Mouse (Mus musculus): Measurements from ENCODE around the gene Ctf1. TPM values are rescaled to one million over a fixed set of nuclear protein-coding genes. Genes with fewer than 3 reads are reported as not detected.
"Not testable (repeated sequence)": the region's sequence is repeated elsewhere in the genome, so short reads cannot be mapped to it uniquely, and the experiment has no call there.

Gene Ctf1
- polyA plus RNA-seq, 1 experiment from 2014 or later, result 2.8 TPM

DNA sequence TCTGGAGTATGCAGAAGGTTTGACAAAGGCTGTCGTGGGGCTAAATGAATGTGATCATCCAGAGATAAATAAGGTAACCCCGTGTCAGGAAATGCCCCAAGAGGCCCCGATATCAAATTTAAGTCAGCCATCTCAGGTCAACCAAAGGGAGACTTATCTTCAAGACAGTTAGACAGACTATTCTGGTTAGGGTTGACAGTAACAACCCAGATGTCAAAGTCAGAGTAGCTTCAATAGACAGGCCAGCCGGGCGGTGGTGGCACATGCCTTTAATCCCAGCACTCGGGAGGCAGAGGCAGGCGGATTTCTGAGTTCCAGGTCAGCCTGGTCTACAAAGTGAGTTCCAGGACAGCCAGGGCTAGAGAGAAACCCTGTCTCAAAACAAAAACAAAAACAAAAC lies 18.8 kb upstream of the Ctf1 start:
- ATAC-seq (ENCODE audit: insufficient read depth); H3K4me3 ChIP-seq (replicated peaks); H3K4me2 ChIP-seq; H3K9ac ChIP-seq; H3K27me3 ChIP-seq; H3K36me3 ChIP-seq (replicated peaks); H3K27ac ChIP-seq (replicated peaks); H3K9me3 ChIP-seq (replicated peaks): not testable (repeated sequence)
- peaks cover 18% of the 10 kb centered on the region for H3K4me1 ChIP-seq (replicated peaks)
- WGBS (ENCODE audit: insufficient replicate concordance), result 30% methylated on average over 7 of the region's 7 CpGs

DNA sequence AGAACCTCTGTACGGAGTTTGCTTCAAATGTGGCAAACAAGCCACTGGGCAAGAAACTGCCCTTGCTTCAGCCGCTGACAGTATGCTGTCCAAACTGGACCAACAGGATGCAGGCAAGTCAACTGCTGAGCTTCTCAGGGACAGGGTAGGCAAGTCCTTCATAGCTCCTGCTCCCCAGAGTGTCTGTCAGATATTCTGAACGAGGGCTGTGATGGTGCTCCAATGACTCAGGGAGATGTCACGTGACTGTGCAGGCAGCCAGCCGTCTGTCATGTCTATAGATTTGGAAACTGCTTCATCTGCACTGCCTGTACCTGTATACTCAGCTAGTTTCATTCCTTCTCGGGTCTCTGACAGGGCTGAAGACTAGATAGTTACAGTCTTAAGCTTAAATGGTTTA lies 13.6 kb upstream of the Ctf1 start:
- 67% methylated on average over 6 of the region's 6 CpGs for WGBS (ENCODE audit: insufficient replicate concordance)
- no peak for ATAC-seq (ENCODE audit: insufficient read depth)
- Histone ChIP-seq H3K4me3 (replicated peaks) (no peak overlapping the region), H3K9ac (no peak overlapping the region), H3K27me3 (no peaks in the 10 kb centered on the region), H3K4me2 (no peak overlapping the region), H3K9me3 (replicated peaks) (no peaks in the 10 kb centered on the region), H3K36me3 (replicated peaks) (0 out of 2 replicates have a peak, but pooled peaks cover 7% of the 10 kb centered on the region), H3K27ac (replicated peaks) (no peak overlapping the region), H3K4me1 (replicated peaks) (peaks cover 12% of the 10 kb centered on the region; the same call in 1 of the 2 replicates)

DNA sequence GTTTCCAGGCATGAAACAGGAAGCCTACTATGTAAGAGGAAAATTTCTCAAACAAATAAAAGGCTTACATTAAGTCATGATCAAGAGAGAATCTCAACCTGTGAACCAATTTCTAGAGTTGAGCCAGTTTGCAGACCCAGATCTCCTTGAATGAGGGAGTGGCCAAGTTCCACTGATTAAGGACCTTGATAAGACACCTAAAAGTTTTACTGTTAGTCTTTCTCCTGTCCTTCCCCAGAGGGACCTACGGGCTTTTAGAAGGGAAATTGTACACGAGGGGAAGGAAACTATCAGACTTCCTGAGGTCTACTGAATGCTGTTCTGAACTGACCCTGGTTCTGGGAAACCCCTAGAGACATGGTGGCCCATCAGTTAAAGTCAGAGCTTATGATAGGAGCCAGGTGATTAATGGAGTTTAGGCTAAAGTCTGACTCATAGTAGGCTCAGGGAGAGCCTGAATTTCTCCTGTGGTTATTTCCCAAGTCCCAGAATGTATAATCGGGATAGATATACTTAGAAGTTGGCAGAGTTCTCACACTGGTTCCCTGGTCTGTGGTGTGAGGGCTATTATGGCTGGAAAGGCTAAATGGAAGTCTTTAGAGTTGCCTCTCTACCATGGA lies 11.7 kb upstream of the Ctf1 start:
- no peaks in the 10 kb centered on the region for H3K9me3 ChIP-seq (replicated peaks)
- H3K27ac ChIP-seq (replicated peaks), result no peak overlapping the region
- no peak overlapping the region for H3K9ac ChIP-seq
- H3K4me2 ChIP-seq, result no peak overlapping the region
- 42% methylated on average over 3 of the region's 3 CpGs for WGBS (ENCODE audit: insufficient replicate concordance)
- H3K36me3 ChIP-seq (replicated peaks), result peaks cover 14% of the 10 kb centered on the region; the same call in 1 of the 2 replicates
- H3K27me3 ChIP-seq, result no peaks in the 10 kb centered on the region
- H3K4me1 ChIP-seq (replicated peaks), result peaks cover 17% of the 10 kb centered on the region; the same call in 1 of the 2 replicates
- no peak for ATAC-seq (ENCODE audit: insufficient read depth)
- no peak overlapping the region for H3K4me3 ChIP-seq (replicated peaks)

DNA sequence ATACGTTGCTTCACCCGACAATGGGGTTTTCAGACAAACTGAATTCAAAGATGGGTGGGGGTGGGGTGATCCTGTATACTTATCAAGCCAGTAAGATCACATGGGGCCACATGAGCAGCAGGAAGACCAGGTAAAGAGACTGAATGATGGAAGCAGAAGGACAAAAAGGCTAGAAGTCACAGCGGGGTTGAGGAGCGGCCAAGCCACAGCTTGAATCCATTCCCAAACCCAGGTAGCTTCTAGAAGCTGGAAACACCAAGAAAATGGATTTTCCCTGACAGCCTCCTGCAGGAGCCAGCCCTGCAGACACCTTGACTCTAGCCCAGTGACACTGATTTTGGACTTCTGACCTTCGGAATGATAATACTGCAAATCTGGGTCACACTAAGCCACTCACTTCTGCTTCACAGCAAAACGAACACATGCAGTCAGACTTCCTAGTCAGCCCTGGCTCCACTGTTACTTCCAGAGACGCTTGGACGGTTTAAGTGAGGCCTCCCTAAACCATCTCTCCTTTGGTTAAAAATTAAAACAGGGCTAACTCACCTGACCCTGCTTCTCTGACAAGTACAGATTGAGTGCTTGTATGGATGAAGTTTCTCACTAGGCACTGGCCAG lies 8.9 kb upstream of the Ctf1 start:
- no peaks in the 10 kb centered on the region for H3K27me3 ChIP-seq
- H3K27ac ChIP-seq (replicated peaks), result 0 out of 2 replicates have a peak overlapping the region, but pooled peaks have one; percentile 25
- H3K9ac ChIP-seq, result no peak overlapping the region
- H3K4me2 ChIP-seq, result no peak overlapping the region
- H3K9me3 ChIP-seq (replicated peaks), result no peaks in the 10 kb centered on the region
- peaks cover 35% of the 10 kb centered on the region for H3K4me1 ChIP-seq (replicated peaks)
- H3K4me3 ChIP-seq (replicated peaks), result no peak overlapping the region
- peaks cover 20% of the 10 kb centered on the region; the same call in 1 of the 2 replicates for H3K36me3 ChIP-seq (replicated peaks)
- 73% methylated on average over 8 of the region's 8 CpGs for WGBS (ENCODE audit: insufficient replicate concordance)
- ATAC-seq (ENCODE audit: insufficient read depth), result no peak

DNA sequence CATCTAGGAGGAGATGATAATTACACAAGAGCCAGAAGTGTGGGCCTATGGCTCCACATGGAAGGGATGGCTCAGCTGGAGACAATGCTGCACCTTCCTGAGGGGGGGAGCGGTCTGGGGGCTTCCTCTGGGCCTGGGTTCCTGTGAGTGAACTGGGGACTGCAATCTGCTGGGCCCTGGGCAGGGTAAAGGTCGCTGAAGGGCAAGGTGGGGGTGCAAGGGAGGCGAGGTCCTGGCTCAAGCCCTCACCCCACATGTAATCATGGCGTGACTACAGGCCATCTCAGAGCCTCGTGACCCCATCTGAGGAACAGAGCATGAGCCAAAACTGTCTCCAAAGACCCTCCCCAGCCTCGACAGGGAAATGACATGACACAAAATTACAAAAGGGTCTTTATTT lies 7.9 kb upstream of the Ctf1 start:
- Histone ChIP-seq H3K9ac (no peak overlapping the region), H3K4me2 (no peak overlapping the region), H3K4me3 (replicated peaks) (no peak overlapping the region), H3K27me3 (no peaks in the 10 kb centered on the region), H3K4me1 (replicated peaks) (peaks cover 44% of the 10 kb centered on the region), H3K9me3 (replicated peaks) (no peaks in the 10 kb centered on the region), H3K27ac (replicated peaks) (no peak overlapping the region), H3K36me3 (replicated peaks) (peaks cover 20% of the 10 kb centered on the region; the same call in 1 of the 2 replicates)
- ATAC-seq (ENCODE audit: insufficient read depth), result no peak
- WGBS (ENCODE audit: insufficient replicate concordance), result 60% methylated on average over 6 of the region's 6 CpGs

DNA sequence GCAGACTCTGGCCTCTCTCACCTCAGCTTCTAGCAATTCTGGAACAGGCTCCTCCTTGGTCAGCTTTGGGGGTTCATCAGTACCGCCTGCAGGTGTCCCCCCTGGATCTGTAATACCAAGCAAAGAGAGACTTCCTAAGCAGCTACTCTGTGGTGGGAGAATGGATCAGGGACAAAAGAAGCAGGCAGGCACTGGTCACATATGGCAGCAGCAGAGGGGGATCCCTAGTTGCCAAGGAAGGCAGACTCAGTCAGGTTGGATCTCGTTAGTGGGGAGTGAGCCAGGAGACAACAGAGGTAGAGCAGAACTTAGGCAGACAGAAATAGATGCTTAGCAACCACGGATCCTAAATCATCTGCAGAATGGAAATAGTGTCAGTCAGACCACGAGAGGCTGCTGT lies 6.8 kb upstream of the Ctf1 start:
- H3K4me3 ChIP-seq (replicated peaks), result no peak overlapping the region
- H3K4me1 ChIP-seq (replicated peaks), result peaks cover 46% of the 10 kb centered on the region
- ATAC-seq (ENCODE audit: insufficient read depth), result no peak
- H3K36me3 ChIP-seq (replicated peaks), result peaks cover 20% of the 10 kb centered on the region; the same call in 1 of the 2 replicates
- H3K9ac ChIP-seq, result no peak overlapping the region
- H3K4me2 ChIP-seq, result no peak overlapping the region
- H3K9me3 ChIP-seq (replicated peaks), result no peaks in the 10 kb centered on the region
- WGBS (ENCODE audit: insufficient replicate concordance), result 65% methylated on average over 4 of the region's 4 CpGs
- no peaks in the 10 kb centered on the region for H3K27me3 ChIP-seq
- no peak overlapping the region for H3K27ac ChIP-seq (replicated peaks)

DNA sequence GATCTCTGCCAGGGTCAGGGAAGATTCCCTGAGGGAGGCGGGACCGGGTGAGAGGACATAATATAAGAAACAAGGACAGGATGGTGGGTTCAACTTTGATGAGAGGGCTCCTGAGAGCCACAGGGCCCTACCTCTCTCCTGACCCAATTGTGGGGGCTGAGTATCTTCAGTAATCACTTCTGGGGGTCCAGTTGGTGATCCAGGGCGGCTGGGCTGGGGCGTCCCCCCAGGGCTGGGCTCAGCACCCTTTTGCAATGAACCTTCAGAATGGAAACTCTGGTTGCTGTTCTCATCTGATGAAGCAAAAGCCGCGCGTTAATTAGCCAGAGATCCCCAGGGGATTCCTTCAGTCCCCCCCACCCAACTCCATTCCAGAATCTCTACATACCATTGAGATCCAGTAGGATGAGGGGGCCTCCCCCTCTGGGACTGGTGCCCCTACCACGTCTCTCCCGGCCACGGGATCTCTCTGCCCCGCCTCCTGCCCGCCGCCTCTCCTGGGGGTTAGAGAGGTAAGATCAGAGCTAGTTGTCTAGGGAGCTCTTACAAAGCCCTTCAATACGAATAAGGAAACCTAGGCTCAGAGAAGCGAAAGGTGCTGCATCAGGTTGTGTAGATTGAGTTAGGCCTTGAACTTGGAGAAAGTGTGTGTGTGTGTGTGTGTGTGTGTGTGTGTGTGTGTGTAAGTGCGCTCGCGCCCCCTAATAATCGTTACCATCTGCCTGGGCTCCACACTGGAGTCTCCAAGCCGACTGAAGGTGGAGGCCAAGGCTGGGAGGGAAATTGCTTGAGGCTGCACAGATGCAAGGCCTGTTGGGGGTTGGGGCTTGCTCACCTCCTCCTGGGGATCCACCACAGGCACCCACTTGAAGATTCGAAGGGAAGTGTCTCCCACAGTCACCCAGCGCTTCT lies 5.2 kb upstream of the Ctf1 start:
- peak overlapping the region; percentile 89 for H3K27ac ChIP-seq (replicated peaks)
- WGBS (ENCODE audit: insufficient replicate concordance), result 36% methylated on average over 22 of the region's 22 CpGs

DNA sequence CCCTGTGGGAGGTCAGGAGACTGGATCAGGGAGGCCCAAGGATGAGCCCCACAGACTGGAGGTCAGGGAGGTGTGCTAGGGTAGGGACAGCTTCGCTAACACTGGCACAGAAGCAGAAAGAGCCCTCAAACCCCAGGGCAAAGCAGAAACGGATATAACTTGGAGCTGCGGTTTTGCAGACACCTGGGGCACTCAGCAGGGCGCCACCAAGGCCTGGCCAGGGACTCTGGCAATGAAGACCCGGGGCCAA lies 4.7 kb upstream of the Ctf1 start:
- WGBS (ENCODE audit: insufficient replicate concordance), result 2% methylated on average over 5 of the region's 5 CpGs
- Histone ChIP-seq H3K4me1 (replicated peaks) (peaks cover 61% of the 10 kb centered on the region), H3K9me3 (replicated peaks) (no peaks in the 10 kb centered on the region), H3K9ac (peak overlapping the region; percentile 71), H3K4me3 (replicated peaks) (peak overlapping the region; percentile 76), H3K4me2 (peak overlapping the region; percentile 97), H3K36me3 (replicated peaks) (peaks cover 20% of the 10 kb centered on the region; the same call in 1 of the 2 replicates), H3K27ac (replicated peaks) (peak overlapping the region; percentile 89), H3K27me3 (no peaks in the 10 kb centered on the region)
- no peak for ATAC-seq (ENCODE audit: insufficient read depth)

More for the DNA sequence above, 5.2 kb upstream of the Ctf1 start:
- peaks cover 55% of the 10 kb centered on the region for H3K4me1 ChIP-seq (replicated peaks)
- H3K9ac ChIP-seq, result peak overlapping the region; percentile 71
- no peak for ATAC-seq (ENCODE audit: insufficient read depth)
- peak overlapping the region; percentile 97 for H3K4me2 ChIP-seq
- H3K9me3 ChIP-seq (replicated peaks), result no peaks in the 10 kb centered on the region
- peak overlapping the region; percentile 76 for H3K4me3 ChIP-seq (replicated peaks)
- no peaks in the 10 kb centered on the region for H3K27me3 ChIP-seq
- peaks cover 20% of the 10 kb centered on the region; the same call in 1 of the 2 replicates for H3K36me3 ChIP-seq (replicated peaks)

DNA sequence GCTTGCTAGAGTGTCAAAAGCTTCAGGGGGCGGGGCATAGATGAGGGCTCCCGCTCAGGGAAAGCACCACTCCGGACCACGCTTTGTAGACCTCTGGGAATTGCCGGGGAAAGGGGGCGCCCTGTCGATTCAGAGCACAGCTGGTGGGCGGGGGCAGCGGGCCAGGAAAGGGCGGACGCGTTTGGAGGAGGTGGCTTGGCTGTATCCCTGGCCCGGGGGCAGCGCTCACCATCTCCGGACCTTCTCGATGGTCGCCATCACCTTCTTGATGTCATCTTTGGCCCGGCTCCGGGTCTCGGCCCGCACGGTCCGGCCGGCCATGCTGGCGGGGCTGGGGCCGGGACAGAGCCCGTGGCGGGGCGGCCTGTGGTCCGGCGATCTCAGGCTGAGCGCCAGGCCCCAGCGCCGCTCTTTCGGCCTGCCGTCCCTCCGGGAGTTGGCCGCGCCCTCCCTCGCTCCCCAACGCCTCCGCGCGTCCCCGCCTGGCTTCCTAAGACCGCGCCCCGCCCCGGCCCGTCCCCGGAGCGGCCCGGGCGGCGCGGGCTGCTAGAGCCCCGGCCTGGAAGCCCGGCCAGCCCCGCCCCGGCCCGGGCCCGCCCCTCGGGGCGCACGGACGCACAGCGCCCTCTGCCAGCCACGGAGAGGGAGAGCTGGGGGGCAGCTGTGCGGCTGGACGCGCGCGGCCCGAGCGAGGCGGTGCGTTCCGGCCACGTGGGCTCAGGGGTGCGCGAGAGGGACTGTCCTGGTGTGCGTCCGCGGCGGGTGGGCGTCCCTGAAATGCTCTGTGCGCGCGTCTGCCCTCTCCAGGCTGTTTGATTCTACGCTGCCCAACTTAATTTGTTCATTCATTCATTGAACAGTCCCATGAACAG lies 4.1 kb upstream of the Ctf1 start, which contains the start of gene Bcl7c:
TSS of gene Bcl7c (minus strand) at position 727 of the 872 bp plus-strand sequence.
- Histone ChIP-seq H3K36me3 (replicated peaks) (peaks cover 19% of the 10 kb centered on the region; the same call in 1 of the 2 replicates), H3K27me3 (no peaks in the 10 kb centered on the region), H3K9me3 (replicated peaks) (no peaks in the 10 kb centered on the region), H3K4me1 (replicated peaks) (peaks cover 65% of the 10 kb centered on the region), H3K4me2 (peak within 1 kb of the TSS; percentile 97), H3K27ac (replicated peaks) (peak within 1 kb of the TSS; percentile 89), H3K9ac (peak within 1 kb of the TSS; percentile 71), H3K4me3 (replicated peaks) (peak within 1 kb of the TSS; percentile 76)
- peak; percentile 92 for ATAC-seq (ENCODE audit: insufficient read depth)
- WGBS (ENCODE audit: insufficient replicate concordance), result 1% methylated on average over 87 of the region's 90 CpGs

DNA sequence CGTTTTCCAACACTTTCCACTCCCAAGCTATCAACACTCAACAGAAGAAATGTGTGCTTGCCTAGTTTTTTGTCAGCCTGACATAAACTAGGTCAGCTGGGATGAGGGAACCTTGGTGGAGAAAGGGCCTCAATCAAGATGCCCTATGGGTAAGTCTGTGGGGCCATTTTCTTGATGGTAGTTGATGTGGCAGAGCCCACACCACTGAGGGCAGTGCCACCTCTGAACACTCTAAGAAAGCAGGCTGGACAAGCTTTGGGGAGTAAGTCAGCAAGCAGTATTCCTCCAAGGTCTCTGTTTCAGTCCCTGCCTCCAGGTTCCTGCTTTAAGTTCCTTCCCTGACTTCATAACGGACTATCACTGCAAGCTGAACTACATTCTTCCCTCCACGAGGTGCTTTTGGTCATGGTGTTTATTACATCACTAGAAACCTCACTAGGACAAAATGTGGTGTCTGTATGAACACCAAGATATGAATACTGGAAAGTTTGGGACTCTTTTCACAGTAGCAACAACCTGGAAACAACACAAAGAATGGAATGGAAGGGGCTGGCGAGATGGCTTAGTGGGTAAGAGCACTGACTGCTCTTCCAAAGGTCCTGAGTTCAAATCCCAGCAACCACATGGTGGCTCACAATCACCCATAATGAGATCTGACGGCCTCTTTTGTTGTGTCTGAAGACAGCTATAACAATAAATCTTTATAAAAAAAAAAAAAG lies 3.1 kb upstream of the Ctf1 start:
- no peak for ATAC-seq (ENCODE audit: insufficient read depth)
- Histone ChIP-seq H3K9me3 (replicated peaks) (no peaks in the 10 kb centered on the region), H3K36me3 (replicated peaks) (peaks cover 12% of the 10 kb centered on the region; the same call in 1 of the 2 replicates), H3K4me3 (replicated peaks) (peak overlapping the region; percentile 76), H3K27me3 (no peaks in the 10 kb centered on the region), H3K4me1 (replicated peaks) (peaks cover 59% of the 10 kb centered on the region), H3K27ac (replicated peaks) (peak overlapping the region; percentile 89; the same call in 1 of the 2 replicates), H3K4me2 (peak overlapping the region; percentile 97), H3K9ac (peak overlapping the region; percentile 71; the same call in 1 of the 2 replicates)
- WGBS (ENCODE audit: insufficient replicate concordance), result 55% methylated on average over 5 of the region's 5 CpGs

All from liver, embryonic 15.5 days (tissue).